ENCODE assay signal across 15 mouse cellular contexts in genomic region chr16:64974636-64975035, GRCm38 (mm10).
"Had no signal": no experiment of that assay in that cellular context is flagged by ENCODE, and none has a peak within 500 bp of the region (broad histone marks: within the 10 kb centered on the region; RNA-seq: fewer than 3 reads in every experiment).

No protein-coding gene starts in this region.

- H3K27ac ChIP-seq: neural tube, embryonic 12.5 days; neural tube, embryonic 13.5 days; neural tube, embryonic 15.5 days; stomach, embryonic 15.5 days; stomach, postnatal 0 days had no signal

- H3K4me1 ChIP-seq: neural tube, embryonic 12.5 days; neural tube, embryonic 13.5 days; neural tube, embryonic 15.5 days; stomach, embryonic 15.5 days had no signal

- H3K27me3 ChIP-seq: neural tube, embryonic 12.5 days; neural tube, embryonic 13.5 days; neural tube, embryonic 15.5 days; stomach, embryonic 15.5 days had no signal

- H3K4me3 ChIP-seq: neural tube, embryonic 12.5 days; neural tube, embryonic 13.5 days; neural tube, embryonic 15.5 days; stomach, embryonic 15.5 days had no signal

- DNase-seq: retina, postnatal 1 day; right cerebral cortex, postnatal 25 days; right cerebral cortex, postnatal 4 days; spleen, adult 18-20 months; thymus, adult 18-20 months; thymus, adult 2 months; thymus, postnatal 14 days; thymus, postnatal 25 days; thymus, postnatal 36 days; thymus, postnatal 4 days had no signal

- H3K4me2 ChIP-seq: neural tube, embryonic 12.5 days; neural tube, embryonic 13.5 days; neural tube, embryonic 15.5 days; stomach, embryonic 15.5 days had no signal

- H3K36me3 ChIP-seq: neural tube, embryonic 12.5 days; neural tube, embryonic 13.5 days; neural tube, embryonic 15.5 days; stomach, embryonic 15.5 days had no signal

- H3K9ac ChIP-seq: neural tube, embryonic 12.5 days; neural tube, embryonic 13.5 days; neural tube, embryonic 15.5 days; stomach, embryonic 15.5 days had no signal

- H3K9me3 ChIP-seq: neural tube, embryonic 12.5 days; neural tube, embryonic 13.5 days; neural tube, embryonic 15.5 days; stomach, embryonic 15.5 days had no signal
